Mouse (Mus musculus) layer of hippocampus, postnatal 10 days (tissue): ENCODE data around the gene Ccl7. TPM values are rescaled to one million over a fixed set of nuclear protein-coding genes. Genes with fewer than 3 reads are reported as not detected.

Experiments used
- DNase-seq, 2 experiments: peaks; one replicate each; pipeline ENCODE4 v3.0.0; 2021; ENCODE audit warnings: low spot score in 2 of 2
- total RNA-seq, 2 experiments: library from RNA; stranded (reverse); gene quantifications; 2 replicates each; pipeline ENCODE4 v1.2.3; 2021

Gene Ccl7
- total RNA-seq, 2 experiments from 2014 or later, result 0.64 TPM; not detected in 1

- DNase-seq, result no peak
Measured at GRCm38 (mm10) chr11:82034446-82034845, 11.1 kb upstream of the Ccl7 start.

- peak; percentile 62 to 69 for DNase-seq
Measured at GRCm38 (mm10) chr11:82035356-82035755, 10.2 kb upstream of the Ccl7 start, which contains the start of gene Ccl2. Ccl2 (plus strand) TSS chr11:82035571.

- no peak for DNase-seq
Measured at GRCm38 (mm10) chr11:82035857-82036256, 9.7 kb upstream of the Ccl7 start.

GRCm38 (mm10) chr11:82038535-82038934, 7.0 kb upstream of the Ccl7 start, which contains the start of gene Gm17268:
Gm17268 (minus strand) TSS chr11:82038562.
- no peak for DNase-seq

- DNase-seq, result no peak
Measured at GRCm38 (mm10) chr11:82039132-82039660, 6.3 kb upstream of the Ccl7 start.

GRCm38 (mm10) chr11:82041671-82042080, 3.8 kb upstream of the Ccl7 start:
- DNase-seq, result no peak

GRCm38 (mm10) chr11:82047746-82048415, 2.4 kb downstream of the Ccl7 start:
- DNase-seq, result peak; percentile 53 to 57

- DNase-seq, result no peak
Measured at GRCm38 (mm10) chr11:82053849-82054248, 8.3 kb downstream of the Ccl7 start.

GRCm38 (mm10) chr11:82057646-82058045, 12.1 kb downstream of the Ccl7 start, which contains the start of gene Ccl11:
Ccl11 (plus strand) TSS chr11:82057823.
- no peak for DNase-seq

- DNase-seq, result no peak
Measured at GRCm38 (mm10) chr11:82062226-82062625, 16.7 kb downstream of the Ccl7 start.

- DNase-seq, result no peak
Measured at GRCm38 (mm10) chr11:82063454-82063853, 17.9 kb downstream of the Ccl7 start.

- DNase-seq, result no peak
Measured at GRCm38 (mm10) chr11:82066953-82067571, 21.6 kb downstream of the Ccl7 start.

GRCm38 (mm10) chr11:82071076-82071475, 25.6 kb downstream of the Ccl7 start:
- no peak for DNase-seq

GRCm38 (mm10) chr11:82072374-82072773, 26.9 kb downstream of the Ccl7 start:
- DNase-seq, result no peak

- DNase-seq, result no peak
Measured at GRCm38 (mm10) chr11:82072984-82073383, 27.5 kb downstream of the Ccl7 start.

- DNase-seq, result no peak
Measured at GRCm38 (mm10) chr11:82073686-82074085, 28.2 kb downstream of the Ccl7 start.

GRCm38 (mm10) chr11:82077031-82077430, 31.5 kb downstream of the Ccl7 start:
- no peak for DNase-seq

- no peak for DNase-seq
Measured at GRCm38 (mm10) chr11:82078136-82078730, 32.7 kb downstream of the Ccl7 start.

- no peak for DNase-seq
Measured at GRCm38 (mm10) chr11:82080865-82081264, 35.4 kb downstream of the Ccl7 start.

- no peak for DNase-seq
Measured at GRCm38 (mm10) chr11:82084360-82084759, 38.8 kb downstream of the Ccl7 start.
